Mouse (Mus musculus) macrophage (primary cell): ENCODE measurements around the gene Ppp1r13l. TPM values are rescaled to one million over a fixed set of nuclear protein-coding genes. Genes with fewer than 3 reads are reported as not detected.

Source experiments
- H3K27ac ChIP-seq: fragments of 350-480 bp; formaldehyde crosslinking; 2 replicates; pipeline ENCODE4 v1.9.0; 2021
- H3K36me3 ChIP-seq: fragments of 350-480 bp; formaldehyde crosslinking; 2 replicates; pipeline ENCODE4 v1.9.0; 2021; ENCODE audit errors: inconsistent target
- H3K4me3 ChIP-seq: fragments of 350-480 bp; formaldehyde crosslinking; 2 replicates; pipeline ENCODE4 v1.9.0; 2021; ENCODE audit errors: inconsistent target
- H3K79me2 ChIP-seq: fragments of 350-480 bp; formaldehyde crosslinking; 2 replicates; pipeline ENCODE4 v1.9.0; 2021; ENCODE audit errors: inconsistent target
- WGBS: methylation state at CpG from one replicate; pipeline ENCODE4 v1.1.7; 2026; ENCODE audit warnings: inconsistent platforms; ENCODE audit not compliant: missing documents; 5-methylcytosine and 5-hydroxymethylcytosine counted together
- polyA plus RNA-seq: library from polyadenylated mRNA; stranded (reverse); fragments of 250-400 nt; gene quantifications from 3 replicates; pipeline ENCODE4 v1.2.4, GENCODE M21; 2018; ENCODE audit warnings: inconsistent platforms

The Ppp1r13l gene
- polyA plus RNA-seq, 1 experiment from 2014 or later, result 2.9 TPM

DNA sequence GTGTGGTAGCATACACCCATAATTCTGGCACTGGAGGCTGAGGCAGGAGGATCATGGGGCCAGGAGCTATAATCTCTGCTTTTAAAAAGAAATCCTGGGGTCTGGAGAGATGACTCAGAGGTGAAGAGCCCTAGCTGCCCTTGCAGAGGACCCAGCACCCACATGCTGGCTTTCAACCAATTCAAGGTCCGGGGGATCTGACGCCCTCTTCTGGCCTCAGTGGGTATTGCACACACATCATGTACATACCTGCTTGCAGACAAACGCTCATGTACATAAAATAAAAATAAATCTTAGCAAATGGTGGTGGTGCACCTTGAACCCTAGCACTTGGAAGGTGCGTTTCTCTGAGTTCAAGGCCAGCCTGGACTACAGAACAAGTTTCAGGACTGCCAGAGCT is 41.4 kb downstream of the Ppp1r13l start:
- no peaks in the 10 kb centered on the region for H3K36me3 ChIP-seq
- WGBS, result 82% methylated on average over 4 of the region's 4 CpGs
- H3K27ac ChIP-seq, result no peak overlapping the region
- H3K4me3 ChIP-seq, result no peak overlapping the region
- no peaks in the 10 kb centered on the region for H3K79me2 ChIP-seq

DNA sequence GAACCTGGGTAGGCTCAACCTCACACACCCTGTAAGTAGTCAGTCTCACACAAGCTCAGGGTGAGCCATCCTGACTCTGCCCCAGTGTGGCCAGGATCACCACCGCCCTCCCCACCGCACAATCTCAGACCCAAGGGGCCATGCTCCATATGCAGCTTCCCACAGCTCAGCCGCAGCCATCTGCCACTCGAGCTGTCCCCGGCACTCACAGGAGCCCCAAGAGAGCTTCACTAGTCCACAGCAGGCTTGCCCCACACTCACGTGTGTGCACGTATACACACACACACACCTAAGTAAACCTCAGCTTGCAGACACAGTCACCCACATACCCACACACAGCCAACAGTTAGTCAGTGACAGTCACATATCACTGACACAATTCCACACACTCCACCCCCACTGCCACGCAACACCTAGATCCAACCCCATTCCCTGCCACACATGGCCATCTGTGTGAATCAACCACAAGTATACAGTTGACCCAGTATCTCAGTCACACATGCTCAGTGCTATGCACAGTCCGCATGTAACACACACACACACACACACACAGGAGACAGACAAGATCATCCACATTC is 43.1 kb downstream of the Ppp1r13l start:
- WGBS, result 85% methylated on average over 9 of the region's 9 CpGs
- H3K36me3 ChIP-seq, result no peaks in the 10 kb centered on the region
- H3K27ac ChIP-seq, result no peak overlapping the region
- H3K79me2 ChIP-seq, result no peaks in the 10 kb centered on the region
- no peak overlapping the region for H3K4me3 ChIP-seq

DNA sequence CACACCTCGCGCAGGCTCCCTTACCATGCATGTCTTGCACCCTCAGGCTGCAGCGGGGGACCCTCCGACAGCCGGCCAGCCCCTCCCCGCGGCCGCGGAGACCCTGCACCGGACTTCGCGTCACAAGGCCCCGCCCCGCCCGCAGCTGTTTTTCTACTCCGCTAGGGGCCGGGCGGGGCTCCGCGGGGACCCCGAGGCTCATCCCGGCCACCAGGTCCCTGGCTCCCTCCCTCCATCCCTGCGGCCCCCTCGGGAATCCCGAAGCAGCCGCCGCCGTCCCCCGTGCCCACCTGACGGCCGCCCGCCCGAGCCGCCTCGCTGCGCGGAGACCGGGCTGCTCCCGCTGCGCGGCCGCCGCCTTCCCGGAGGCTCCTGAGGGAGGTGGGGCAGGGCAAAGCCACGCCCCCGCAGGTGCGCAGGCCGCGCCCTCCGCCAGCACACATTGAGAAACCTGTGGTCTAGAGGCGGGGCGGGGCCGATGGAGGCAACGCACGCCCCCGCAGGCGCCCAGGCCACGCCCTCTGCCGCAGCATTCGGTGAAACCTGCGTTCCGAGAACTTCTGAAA is 44.3 kb downstream of the Ppp1r13l start, which contains the start of gene Klc3:
TSS of gene Klc3 (minus strand) at position 374 of the 566 bp plus-strand sequence.
- no peaks in the 10 kb centered on the region for H3K79me2 ChIP-seq
- no peak within 1 kb of the TSS for H3K27ac ChIP-seq
- no peaks in the 10 kb centered on the region for H3K36me3 ChIP-seq
- 2% methylated on average over 51 of the region's 62 CpGs for WGBS
- no peak within 1 kb of the TSS for H3K4me3 ChIP-seq

GRCm38 (mm10) chr7:19404476-19404875 is 44.9 kb downstream of the Ppp1r13l start, which contains the start of gene Ckm:
Ckm (plus strand) TSS chr7:19404776.
- Histone ChIP-seq H3K4me3 (no peak within 1 kb of the TSS), H3K79me2 (no peaks in the 10 kb centered on the region), H3K27ac (no peak within 1 kb of the TSS), H3K36me3 (no peaks in the 10 kb centered on the region)
- 65% methylated on average over 7 of the region's 7 CpGs for WGBS

DNA sequence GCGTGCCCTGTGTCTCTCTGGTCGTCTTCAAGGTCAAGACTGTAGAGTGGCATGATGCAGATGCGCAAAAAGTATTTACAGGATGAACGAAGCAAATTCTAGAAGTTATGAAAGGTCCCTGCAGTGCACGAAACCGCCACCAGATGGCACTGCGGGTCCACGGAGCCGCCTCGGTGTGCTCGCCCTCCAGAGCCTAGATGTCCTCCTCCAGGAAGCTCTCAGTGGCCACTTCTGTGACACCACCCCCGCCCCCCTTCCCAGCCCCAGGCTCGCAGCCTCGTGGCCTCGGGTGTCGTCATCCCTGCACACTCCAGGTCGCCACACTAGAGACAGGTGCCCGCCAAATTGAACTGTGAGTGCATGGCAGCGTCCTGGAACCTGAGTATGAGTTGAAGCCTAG is 45.9 kb downstream of the Ppp1r13l start:
- no peaks in the 10 kb centered on the region for H3K36me3 ChIP-seq
- under 1% methylated on average over 19 of the region's 19 CpGs for WGBS
- H3K27ac ChIP-seq, result no peak overlapping the region
- H3K4me3 ChIP-seq, result no peak overlapping the region
- H3K79me2 ChIP-seq, result no peaks in the 10 kb centered on the region

GRCm38 (mm10) chr7:19409753-19410152 is 50.2 kb downstream of the Ppp1r13l start:
- Histone ChIP-seq H3K27ac (no peak overlapping the region), H3K4me3 (no peak overlapping the region), H3K36me3 (no peaks in the 10 kb centered on the region), H3K79me2 (no peaks in the 10 kb centered on the region)
- 78% methylated on average over 6 of the region's 6 CpGs for WGBS

- Histone ChIP-seq H3K4me3 (no peak overlapping the region), H3K79me2 (no peaks in the 10 kb centered on the region), H3K36me3 (no peaks in the 10 kb centered on the region), H3K27ac (no peak overlapping the region)
- 87% methylated on average over 11 of the region's 11 CpGs for WGBS
Measured at GRCm38 (mm10) chr7:19410766-19411344, 51.3 kb downstream of the Ppp1r13l start.

DNA sequence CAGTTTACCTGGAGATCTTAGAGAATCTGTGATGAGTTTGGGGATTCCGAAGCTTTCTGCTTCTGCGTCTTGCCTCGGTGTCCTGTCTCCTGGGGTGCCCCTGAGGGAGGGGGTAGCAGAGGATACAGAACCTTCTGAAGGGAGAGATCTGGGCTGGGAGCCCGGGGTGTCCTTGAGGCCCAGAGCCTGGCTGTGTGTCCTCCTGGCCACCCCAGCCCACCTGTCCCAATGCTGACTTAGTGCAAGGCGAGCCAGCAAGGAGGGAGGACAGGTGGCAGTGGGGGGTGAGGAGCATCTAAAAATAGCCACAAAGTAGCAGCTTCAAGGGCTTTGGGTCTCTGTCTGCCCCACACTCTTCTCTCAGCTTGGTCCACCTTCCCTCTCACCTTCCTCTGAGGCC is 52.2 kb downstream of the Ppp1r13l start:
- H3K79me2 ChIP-seq, result no peaks in the 10 kb centered on the region
- WGBS, result 89% methylated on average over 5 of the region's 5 CpGs

GRCm38 (mm10) chr7:19413525-19413924 is 54.0 kb downstream of the Ppp1r13l start:
- 95% methylated on average over 2 of the region's 3 CpGs for WGBS
- no peaks in the 10 kb centered on the region for H3K79me2 ChIP-seq
- H3K4me3 ChIP-seq, result no peak overlapping the region
- no peak overlapping the region for H3K27ac ChIP-seq
- H3K36me3 ChIP-seq, result no peaks in the 10 kb centered on the region

More for the DNA sequence above, 52.2 kb downstream of the Ppp1r13l start:
- Histone ChIP-seq H3K4me3 (no peak overlapping the region), H3K27ac (no peak overlapping the region), H3K36me3 (no peaks in the 10 kb centered on the region)

GRCm38 (mm10) chr7:19416590-19416989 is 57.0 kb downstream of the Ppp1r13l start:
- no peaks in the 10 kb centered on the region for H3K36me3 ChIP-seq
- no peaks in the 10 kb centered on the region for H3K79me2 ChIP-seq
- WGBS, result 56% methylated on average over 14 of the region's 15 CpGs
- no peak overlapping the region for H3K27ac ChIP-seq
- no peak overlapping the region for H3K4me3 ChIP-seq

DNA sequence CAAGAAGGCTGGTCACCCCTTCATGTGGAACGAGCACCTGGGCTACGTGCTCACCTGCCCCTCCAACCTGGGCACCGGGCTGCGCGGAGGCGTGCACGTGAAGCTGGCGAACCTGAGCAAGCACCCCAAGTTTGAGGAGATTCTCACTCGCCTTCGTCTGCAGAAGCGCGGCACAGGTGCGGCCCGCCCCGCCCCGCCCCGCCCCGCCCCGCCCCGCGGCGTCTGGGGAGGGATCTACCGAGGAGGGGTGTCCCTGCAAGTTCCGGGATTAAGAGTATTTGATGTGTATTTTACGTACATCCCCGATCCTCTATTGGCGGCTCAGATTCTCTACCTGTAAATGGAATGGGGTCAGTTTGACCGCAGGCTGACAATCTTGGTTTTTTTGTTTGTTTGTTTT is 60.6 kb downstream of the Ppp1r13l start:
- Histone ChIP-seq H3K36me3 (no peaks in the 10 kb centered on the region), H3K4me3 (no peak overlapping the region), H3K27ac (no peak overlapping the region), H3K79me2 (no peaks in the 10 kb centered on the region)
- WGBS, result 4% methylated on average over 28 of the region's 28 CpGs

DNA sequence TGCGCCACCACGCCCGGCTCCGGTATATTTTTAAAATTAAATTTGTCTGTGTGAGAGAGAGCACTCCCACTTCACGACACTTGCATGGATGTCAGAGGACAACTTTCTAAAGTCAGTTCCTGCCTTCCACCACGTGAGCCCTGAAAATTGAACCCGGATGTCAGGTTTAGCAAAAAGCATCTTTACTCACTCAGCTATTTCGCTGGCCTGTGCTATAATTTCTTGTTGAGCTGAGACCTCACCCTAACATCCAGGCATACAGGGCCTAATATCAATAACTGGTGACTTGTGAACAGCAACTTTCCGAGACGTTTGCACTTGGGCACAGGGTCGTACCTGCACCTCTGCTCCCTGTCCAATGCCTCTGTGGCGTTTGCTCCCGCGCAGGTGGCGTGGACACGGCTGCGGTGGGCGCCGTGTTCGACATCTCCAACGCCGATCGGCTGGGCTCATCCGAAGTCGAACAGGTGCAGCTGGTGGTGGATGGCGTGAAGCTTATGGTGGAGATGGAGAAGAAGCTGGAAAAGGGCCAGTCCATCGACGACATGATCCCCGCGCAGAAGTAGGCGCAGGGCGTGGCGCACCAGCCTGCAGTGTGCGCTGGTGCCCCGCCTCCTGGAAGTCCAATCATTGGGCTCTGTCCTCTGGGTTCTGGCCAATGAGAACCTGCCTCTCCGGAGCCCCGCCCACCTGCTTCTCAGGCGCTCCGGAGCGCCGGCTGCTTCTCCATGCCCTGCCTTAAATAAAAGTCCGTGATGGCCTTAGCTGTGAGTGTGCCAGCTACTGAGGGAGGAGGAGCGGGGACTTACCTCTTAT is 61.5 kb downstream of the Ppp1r13l start:
- H3K4me3 ChIP-seq, result no peak overlapping the region
- no peaks in the 10 kb centered on the region for H3K79me2 ChIP-seq
- no peak overlapping the region for H3K27ac ChIP-seq
- no peaks in the 10 kb centered on the region for H3K36me3 ChIP-seq
- 10% methylated on average over 42 of the region's 43 CpGs for WGBS

DNA sequence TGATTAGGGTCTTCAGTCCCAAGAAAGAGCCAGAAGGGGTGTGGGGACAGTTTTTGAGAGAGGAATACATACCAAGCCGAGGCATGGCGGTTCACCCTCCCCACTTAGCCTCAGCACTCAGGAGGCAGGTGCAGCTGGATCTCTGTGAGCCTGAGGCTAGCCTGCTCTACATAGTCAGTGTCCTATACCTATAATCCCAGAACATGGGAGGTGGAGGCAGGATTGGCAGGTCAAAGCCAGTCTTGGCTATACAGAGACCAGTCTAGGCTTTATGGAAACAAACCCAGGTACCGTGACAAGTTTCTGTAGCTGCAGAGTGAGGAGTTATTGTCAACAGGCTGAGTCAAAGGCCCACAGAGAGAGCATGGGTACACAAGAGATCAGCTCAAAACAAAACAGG is 63.5 kb downstream of the Ppp1r13l start:
- Histone ChIP-seq H3K27ac (no peak overlapping the region), H3K79me2 (no peaks in the 10 kb centered on the region), H3K4me3 (no peak overlapping the region), H3K36me3 (peaks cover 10% of the 10 kb centered on the region; the same call in 1 of the 2 replicates)
- WGBS, result 100% methylated on average over 3 of the region's 3 CpGs

DNA sequence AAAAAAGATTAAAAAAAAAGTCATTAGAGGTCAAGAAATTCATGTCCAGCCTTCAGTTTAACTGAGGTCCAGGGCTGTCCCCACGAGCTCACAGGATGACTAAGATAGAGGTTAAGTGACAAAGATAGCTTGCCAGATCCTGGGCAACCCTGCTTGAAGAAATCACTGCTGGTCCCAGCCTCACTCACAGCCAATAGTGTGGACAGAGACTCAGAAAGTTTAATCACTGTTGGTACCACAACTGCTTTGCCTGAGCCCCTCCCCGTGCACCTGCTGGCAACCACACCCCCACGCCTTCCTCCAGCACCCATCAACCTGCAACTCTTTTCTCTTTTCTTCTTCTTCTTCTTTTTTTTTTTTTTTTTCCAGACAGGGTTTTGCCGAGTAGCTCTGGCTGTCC is 64.5 kb downstream of the Ppp1r13l start:
- Histone ChIP-seq H3K36me3 (peaks cover 20% of the 10 kb centered on the region; the same call in 1 of the 2 replicates), H3K79me2 (no peaks in the 10 kb centered on the region), H3K27ac (no peak overlapping the region), H3K4me3 (no peak overlapping the region)
- WGBS, result 62% methylated on average over 3 of the region's 4 CpGs

DNA sequence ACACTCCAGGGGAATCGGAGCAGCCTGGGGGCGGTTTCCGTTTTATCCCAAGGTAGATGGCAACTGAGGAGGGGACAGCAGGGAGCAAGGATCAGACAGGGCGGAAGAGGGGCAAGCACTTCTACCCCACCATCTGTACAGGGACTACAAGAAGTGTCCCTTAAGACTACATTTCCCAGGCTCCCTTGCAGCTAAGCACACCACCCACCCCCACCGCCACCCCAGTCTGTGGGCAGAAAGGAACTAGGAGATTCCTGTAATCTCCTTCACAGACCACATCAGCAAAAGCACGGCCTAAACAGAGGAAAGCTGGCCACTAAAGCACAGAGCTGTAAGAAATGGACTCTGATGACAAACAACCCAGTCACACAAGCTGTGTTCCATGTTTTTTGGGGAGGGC is 66.8 kb downstream of the Ppp1r13l start:
- Histone ChIP-seq H3K4me3 (no peak overlapping the region), H3K79me2 (no peaks in the 10 kb centered on the region), H3K27ac (no peak overlapping the region), H3K36me3 (peaks cover 39% of the 10 kb centered on the region; the same call in 1 of the 2 replicates)
- WGBS, result 86% methylated on average over 6 of the region's 6 CpGs
